Mouse (Mus musculus) midbrain, embryonic 16.5 days (tissue): ENCODE data around the gene Cdc73. TPM values are rescaled to one million over a fixed set of nuclear protein-coding genes. Genes with fewer than 3 reads are reported as not detected.

ENCODE experiments used
- polyA plus RNA-seq: library from polyadenylated mRNA; unstranded; fragments of >200 nt; fragmentation: Nextera tagmentation; extraction: Ambion mirVana; gene quantifications from 2 replicates; pipeline ENCODE4 v1.2.1, GENCODE M21; 2015

Gene Cdc73
- polyA plus RNA-seq, 1 experiment from 2014 or later = 14.3 TPM

Other genes with a start within 250 kb of the Cdc73 start
- 7.7 and 8.0 TPM in 2 replicates for gene B3galt2, start 62.2 kb downstream of the Cdc73 start, polyA plus RNA-seq
- gene Glrx2, start 13.4 kb upstream of the Cdc73 start, polyA plus RNA-seq = 120 and 121 TPM in 2 replicates
- gene Trove2, start 74.2 kb upstream of the Cdc73 start, polyA plus RNA-seq = 36.4 and 40.0 TPM in 2 replicates
- 60.6 and 66.4 TPM in 2 replicates for gene Uchl5, start 74.4 kb upstream of the Cdc73 start, polyA plus RNA-seq